Mouse (Mus musculus) hindbrain, embryonic 13.5 days (tissue): ENCODE measurements around the gene Hap1. TPM values are rescaled to one million over a fixed set of nuclear protein-coding genes. Genes with fewer than 3 reads are reported as not detected.
A peak's percentile ranks its signal among the peaks of the same experiment; 100 is the strongest.

Source experiments
- ATAC-seq: fragments of 200-750 bp; cut with Nextera tagmentation; 2 replicates; pipeline ENCODE4 v1.8.0; 2017; ENCODE audit warnings: moderate TSS enrichment; ENCODE audit not compliant: low FRiP score
- H3K27ac ChIP-seq: fragments of 300-500 bp; sonication (generic); 2 replicates; pipeline ENCODE4 v1.5.1; 2015; ENCODE audit warnings: inconsistent platforms, mild to moderate bottlenecking, moderate library complexity
- H3K27me3 ChIP-seq: fragments of 300-500 bp; sonication (generic); 2 replicates; pipeline ENCODE4 v1.6.1; 2015; ENCODE audit warnings: mild to moderate bottlenecking, inconsistent platforms
- H3K36me3 ChIP-seq: fragments of 300-500 bp; sonication (generic); 2 replicates; pipeline ENCODE4 v1.6.1; 2015; ENCODE audit warnings: mild to moderate bottlenecking, inconsistent platforms
- H3K4me1 ChIP-seq: fragments of 300-500 bp; sonication (generic); replicated peaks from 2 replicates; pipeline ENCODE4 v1.6.1; 2015; ENCODE audit warnings: inconsistent platforms
- H3K4me2 ChIP-seq: fragments of 300-500 bp; sonication (generic); 2 replicates; pipeline ENCODE4 v1.6.1; 2015; ENCODE audit warnings: inconsistent platforms, mild to moderate bottlenecking, moderate library complexity
- H3K4me3 ChIP-seq: fragments of 300-500 bp; sonication (generic); 2 replicates; pipeline ENCODE4 v1.5.1; 2015; ENCODE audit warnings: mild to moderate bottlenecking, inconsistent platforms
- H3K9ac ChIP-seq: fragments of 300-500 bp; sonication (generic); 2 replicates; pipeline ENCODE4 v1.6.1; 2015; ENCODE audit warnings: mild to moderate bottlenecking, inconsistent platforms
- H3K9me3 ChIP-seq: fragments of 300-500 bp; sonication (generic); 2 replicates; pipeline ENCODE4 v1.6.1; 2016; ENCODE audit warnings: inconsistent platforms
- WGBS: fragments of 180-500 bp; shearing (Covaris S2); methylation state at CpG from one replicate; pipeline ENCODE4 v1.1.7; 2015; 5-methylcytosine and 5-hydroxymethylcytosine counted together
- polyA plus RNA-seq: library from polyadenylated mRNA; unstranded; fragments of >200 nt; fragmentation: Nextera tagmentation; extraction: Ambion mirVana; gene quantifications from 2 replicates; pipeline ENCODE4 v1.2.1, GENCODE M21; 2015

The Hap1 gene
- polyA plus RNA-seq, 1 experiment from 2014 or later = 94.4 TPM

GRCm38 (mm10) chr11:100387589-100388375 is 31.9 kb upstream of the Hap1 start:
- 51% methylated on average over 14 of the region's 14 CpGs for WGBS
- peak overlapping the region; percentile 29; the same call in 1 of the 2 replicates for H3K9ac ChIP-seq
- H3K36me3 ChIP-seq = peaks cover 38% of the 10 kb centered on the region
- H3K27ac ChIP-seq = 0 out of 2 replicates have a peak overlapping the region, but pooled peaks have one; percentile 4
- no peak overlapping the region for H3K4me3 ChIP-seq
- ATAC-seq = no peak
- H3K9me3 ChIP-seq = no peaks in the 10 kb centered on the region
- no peaks in the 10 kb centered on the region for H3K27me3 ChIP-seq
- H3K4me1 ChIP-seq = peaks cover 33% of the 10 kb centered on the region
- H3K4me2 ChIP-seq = no peak overlapping the region

GRCm38 (mm10) chr11:100387111-100387510 is 31.2 kb upstream of the Hap1 start:
- Histone ChIP-seq H3K36me3 (peaks cover 45% of the 10 kb centered on the region), H3K4me2 (no peak overlapping the region), H3K4me3 (no peak overlapping the region), H3K27me3 (no peaks in the 10 kb centered on the region), H3K9ac (no peak overlapping the region), H3K9me3 (no peaks in the 10 kb centered on the region), H3K4me1 (peaks cover 33% of the 10 kb centered on the region), H3K27ac (no peak overlapping the region)
- WGBS = 87% methylated on average over 6 of the region's 6 CpGs
- ATAC-seq = no peak

GRCm38 (mm10) chr11:100386586-100386985 is 30.7 kb upstream of the Hap1 start:
- no peak overlapping the region for H3K27ac ChIP-seq
- H3K9ac ChIP-seq = no peak overlapping the region
- H3K9me3 ChIP-seq = no peaks in the 10 kb centered on the region
- H3K36me3 ChIP-seq = peaks cover 50% of the 10 kb centered on the region
- H3K4me3 ChIP-seq = no peak overlapping the region
- ATAC-seq = no peak
- no peak overlapping the region for H3K4me2 ChIP-seq
- WGBS = 49% methylated on average over 5 of the region's 5 CpGs
- no peaks in the 10 kb centered on the region for H3K27me3 ChIP-seq
- peaks cover 33% of the 10 kb centered on the region for H3K4me1 ChIP-seq

- H3K27me3 ChIP-seq = no peaks in the 10 kb centered on the region
- peaks cover 17% of the 10 kb centered on the region for H3K4me1 ChIP-seq
- WGBS = 89% methylated on average over 3 of the region's 3 CpGs
- no peak overlapping the region for H3K4me3 ChIP-seq
- H3K27ac ChIP-seq = no peak overlapping the region
- H3K9me3 ChIP-seq = no peaks in the 10 kb centered on the region
- H3K4me2 ChIP-seq = no peak overlapping the region
- no peak for ATAC-seq
- no peak overlapping the region for H3K9ac ChIP-seq
- peaks cover 65% of the 10 kb centered on the region for H3K36me3 ChIP-seq
Observed at GRCm38 (mm10) chr11:100385016-100385415, 29.1 kb upstream of the Hap1 start.

- peaks cover 84% of the 10 kb centered on the region for H3K36me3 ChIP-seq
- 84% methylated on average over 6 of the region's 6 CpGs for WGBS
Observed at GRCm38 (mm10) chr11:100382682-100383081, 26.8 kb upstream of the Hap1 start.

GRCm38 (mm10) chr11:100379311-100379710 is 23.4 kb upstream of the Hap1 start:
- whole genome bisulfite sequencing = 96% methylated on average over 4 of the region's 4 CpGs
- no peaks in the 10 kb centered on the region for H3K9me3 ChIP-seq
- no peak overlapping the region for H3K27ac ChIP-seq
- no peak overlapping the region for H3K4me2 ChIP-seq
- H3K27me3 ChIP-seq = no peaks in the 10 kb centered on the region
- no peak overlapping the region for H3K4me3 ChIP-seq
- H3K36me3 ChIP-seq = peaks cover 91% of the 10 kb centered on the region
- H3K9ac ChIP-seq = no peak overlapping the region
- H3K4me1 ChIP-seq = no peaks in the 10 kb centered on the region
- no peak for ATAC-seq

More at GRCm38 (mm10) chr11:100382682-100383081, 26.8 kb upstream of the Hap1 start:
- no peak overlapping the region for H3K4me2 ChIP-seq
- peaks cover 3% of the 10 kb centered on the region for H3K4me1 ChIP-seq
- no peak for ATAC-seq
- no peak overlapping the region for H3K4me3 ChIP-seq
- no peak overlapping the region for H3K27ac ChIP-seq
- no peak overlapping the region for H3K9ac ChIP-seq
- no peaks in the 10 kb centered on the region for H3K27me3 ChIP-seq
- H3K9me3 ChIP-seq = no peaks in the 10 kb centered on the region

- peaks cover 91% of the 10 kb centered on the region for H3K36me3 ChIP-seq
- H3K9me3 ChIP-seq = no peaks in the 10 kb centered on the region
- no peaks in the 10 kb centered on the region for H3K27me3 ChIP-seq
- no peak overlapping the region for H3K9ac ChIP-seq
- 89% methylated on average over 5 of the region's 5 CpGs for WGBS
- H3K4me2 ChIP-seq = no peak overlapping the region
- no peak overlapping the region for H3K4me3 ChIP-seq
- no peak for ATAC-seq
- no peaks in the 10 kb centered on the region for H3K4me1 ChIP-seq
- H3K27ac ChIP-seq = no peak overlapping the region
Observed at GRCm38 (mm10) chr11:100378446-100378845, 22.5 kb upstream of the Hap1 start.

- Histone ChIP-seq H3K4me3 (no peak overlapping the region), H3K27me3 (no peaks in the 10 kb centered on the region), H3K4me1 (no peaks in the 10 kb centered on the region), H3K36me3 (peaks cover 91% of the 10 kb centered on the region), H3K27ac (no peak overlapping the region), H3K9ac (no peak overlapping the region), H3K4me2 (no peak overlapping the region), H3K9me3 (no peaks in the 10 kb centered on the region)
- no peak for ATAC-seq
- 96% methylated on average over 14 of the region's 14 CpGs for WGBS
Observed at GRCm38 (mm10) chr11:100377989-100378388, 22.1 kb upstream of the Hap1 start.

GRCm38 (mm10) chr11:100376746-100377389 is 20.9 kb upstream of the Hap1 start:
- WGBS = 91% methylated on average over 21 of the region's 21 CpGs
- Histone ChIP-seq H3K4me2 (no peak overlapping the region), H3K4me3 (no peak overlapping the region), H3K27me3 (no peaks in the 10 kb centered on the region), H3K4me1 (no peaks in the 10 kb centered on the region), H3K36me3 (peaks cover 90% of the 10 kb centered on the region), H3K27ac (no peak overlapping the region; the same call in 1 of the 2 replicates), H3K9ac (no peak overlapping the region), H3K9me3 (no peaks in the 10 kb centered on the region)
- ATAC-seq = no peak

GRCm38 (mm10) chr11:100376005-100376404 is 20.1 kb upstream of the Hap1 start:
- ATAC-seq = no peak

GRCm38 (mm10) chr11:100375127-100375526 is 19.2 kb upstream of the Hap1 start:
- H3K36me3 ChIP-seq = peaks cover 90% of the 10 kb centered on the region
- H3K27ac ChIP-seq = no peak overlapping the region
- no peak overlapping the region for H3K9ac ChIP-seq
- H3K4me2 ChIP-seq = no peak overlapping the region
- H3K4me1 ChIP-seq = no peaks in the 10 kb centered on the region
- H3K9me3 ChIP-seq = no peaks in the 10 kb centered on the region
- H3K27me3 ChIP-seq = no peaks in the 10 kb centered on the region
- WGBS = 90% methylated on average over 9 of the region's 9 CpGs
- no peak for ATAC-seq
- H3K4me3 ChIP-seq = no peak overlapping the region

More at GRCm38 (mm10) chr11:100376005-100376404, 20.1 kb upstream of the Hap1 start:
- no peak overlapping the region for H3K27ac ChIP-seq
- H3K9me3 ChIP-seq = no peaks in the 10 kb centered on the region
- peaks cover 90% of the 10 kb centered on the region for H3K36me3 ChIP-seq
- H3K4me2 ChIP-seq = no peak overlapping the region
- H3K4me1 ChIP-seq = no peaks in the 10 kb centered on the region
- H3K27me3 ChIP-seq = no peaks in the 10 kb centered on the region
- no peak overlapping the region for H3K9ac ChIP-seq
- no peak overlapping the region for H3K4me3 ChIP-seq
- WGBS = 76% methylated on average over 4 of the region's 4 CpGs

- H3K36me3 ChIP-seq = peaks cover 71% of the 10 kb centered on the region
- no peak overlapping the region for H3K27ac ChIP-seq
- H3K9me3 ChIP-seq = no peaks in the 10 kb centered on the region
- H3K9ac ChIP-seq = no peak overlapping the region
- peak; percentile 32; the same call in 1 of the 2 replicates for ATAC-seq
- no peak overlapping the region for H3K4me3 ChIP-seq
- no peak overlapping the region for H3K4me2 ChIP-seq
- WGBS = 66% methylated on average over 7 of the region's 8 CpGs
- H3K4me1 ChIP-seq = no peaks in the 10 kb centered on the region
- H3K27me3 ChIP-seq = no peaks in the 10 kb centered on the region
Observed at GRCm38 (mm10) chr11:100371981-100372558, 16.1 kb upstream of the Hap1 start.
